Mouse (Mus musculus): ENCODE results near the gene Sfxn2. TPM values are rescaled to one million over a fixed set of nuclear protein-coding genes. Genes with fewer than 3 reads are reported as not detected.

Sfxn2 gene
- total RNA-seq, 2 experiments from 2014 or later = 4.3 to 7.1 TPM

DNA sequence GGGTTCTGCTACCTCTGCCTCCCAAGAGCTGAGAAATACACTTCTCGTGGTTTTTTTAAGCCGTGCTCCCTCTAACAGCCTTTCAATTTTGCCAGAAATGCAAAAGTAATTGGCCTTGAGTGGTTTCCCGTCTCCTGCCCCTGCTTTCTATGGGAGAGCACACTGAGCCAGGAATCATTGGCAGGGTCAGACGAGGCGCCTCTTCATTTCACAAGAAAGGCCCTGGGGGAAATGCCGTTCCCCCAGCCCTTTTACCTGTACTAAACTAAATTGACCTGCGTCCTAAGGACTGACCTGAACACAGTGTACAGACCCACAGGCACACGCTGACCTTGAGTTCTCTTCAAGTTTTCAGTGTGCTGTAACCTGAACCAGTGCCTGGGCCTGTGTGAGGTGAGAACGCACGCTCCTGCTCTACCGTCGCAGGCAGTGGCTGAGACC lies 72.9 kb downstream of the Sfxn2 start:
- DNase-seq (ENCODE audit: low spot score in 2 of 2) = no peak
- intact Hi-C loops (cut with DNase I) = loop anchor here (5.0 kb wide), 1 partner anchor 59 kb away; no protein-coding TSS in a partner anchor

DNA sequence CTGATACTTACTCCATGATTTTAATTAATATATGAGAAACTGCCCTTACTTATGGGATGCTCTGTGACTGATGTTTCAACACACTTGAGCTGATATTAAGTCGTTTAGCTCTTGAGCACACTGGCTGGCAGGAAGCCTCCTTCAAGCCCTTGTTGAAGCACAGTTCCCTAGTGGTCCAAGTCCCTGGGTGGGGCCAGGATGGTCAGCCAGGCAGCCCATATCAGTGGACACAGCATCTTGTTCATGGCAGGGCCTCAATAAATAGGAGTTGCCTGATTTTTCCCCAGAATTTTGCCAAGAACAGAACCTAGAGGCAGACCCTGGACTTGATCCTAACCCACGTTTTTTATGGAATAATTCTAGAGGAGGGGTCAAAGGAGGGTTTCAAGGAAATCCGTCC lies 74.1 kb downstream of the Sfxn2 start:
- intact Hi-C loops (cut with DNase I) = loop anchor here (5.0 kb wide), 1 partner anchor 60 kb away; no protein-coding TSS in a partner anchor
- DNase-seq (ENCODE audit: low spot score in 2 of 2) = no peak

Other genes with a start within 250 kb of the Sfxn2 start
- gene Psd, start 246.2 kb upstream of the Sfxn2 start, total RNA-seq (2021) = 100 to 1,000 TPM; 614 to 671 TPM
- 10 to 100 TPM; 26.7 to 28.7 TPM for gene Fbxl15, start 245.2 kb upstream of the Sfxn2 start, total RNA-seq (2021)
- 100 to 1,000 TPM; 166 to 216 TPM for gene Cuedc2, start 234.7 kb upstream of the Sfxn2 start, total RNA-seq (2021)
- 10 to 100 TPM; 25.6 to 27.8 TPM for gene Mfsd13a, start 232.2 kb upstream of the Sfxn2 start, total RNA-seq (2021)
- under 1 TPM; 0.62 to 0.68 TPM for gene 2310034G01Rik, start 223.1 kb upstream of the Sfxn2 start, total RNA-seq (2021)
- 100 to 1,000 TPM; 175 to 195 TPM for gene Actr1a, start 177.6 kb upstream of the Sfxn2 start, total RNA-seq (2021)
- 10 to 100 TPM; 18.3 to 18.6 TPM for gene Sufu, start 176.5 kb upstream of the Sfxn2 start, total RNA-seq (2021)
- gene Trim8, start 71.7 kb upstream of the Sfxn2 start, total RNA-seq (2021) = 100 to 1,000 TPM; 109 to 114 TPM
- 100 to 1,000 TPM; 112 to 120 TPM for gene Arl3, start 167 bp upstream of the Sfxn2 start, total RNA-seq (2021)
- gene Wbp1l, start 25.7 kb downstream of the Sfxn2 start, total RNA-seq (2021) = 10 to 100 TPM; 34.2 to 38.3 TPM
- not detected for gene Cyp17a1, start 99.8 kb downstream of the Sfxn2 start, total RNA-seq (2021)
- gene Borcs7, start 116.5 kb downstream of the Sfxn2 start, total RNA-seq (2021) = 10 to 100 TPM; 24.2 to 24.7 TPM
- 10 to 100 TPM; 24.4 to 25.7 TPM for gene As3mt, start 134.1 kb downstream of the Sfxn2 start, total RNA-seq (2021)
- gene Cnnm2, start 188.2 kb downstream of the Sfxn2 start, total RNA-seq (2021) = 10 to 100 TPM; 34.8 to 36.4 TPM